In genomic region chr6:115992981-115993380, GRCm38 (mm10) we compare ENCODE assay signal across 8 mouse cellular contexts. TPM values are rescaled to one million over a fixed set of nuclear protein-coding genes. Genes with fewer than 3 reads are reported as not detected.
DNase-seq lines count a peak whose midpoint lies in the region; ATAC-seq and TF ChIP-seq lines count a peak whose summit lies in the region.

No protein-coding gene starts in this region.

- H3K4me3 ChIP-seq in heart, embryonic 13.5 days = peak overlapping the region; percentile 67
- H3K4me3 ChIP-seq in bone marrow macrophage, adult 2 months (ENCODE audit: insufficient read depth, low read length) = peak overlapping the region; percentile 94
- H3K4me3 ChIP-seq in hindbrain, embryonic 12.5 days = peak overlapping the region; percentile 53
- peak overlapping the region; percentile 55 for H3K4me3 ChIP-seq in midbrain, embryonic 13.5 days (replicated peaks)

- peaks cover 33% of the 10 kb centered on the region for H3K27me3 ChIP-seq in heart, embryonic 13.5 days (replicated peaks)
- peaks cover 66% of the 10 kb centered on the region for H3K27me3 ChIP-seq in hindbrain, embryonic 12.5 days
- peaks cover 81% of the 10 kb centered on the region for H3K27me3 ChIP-seq in midbrain, embryonic 13.5 days

- peak overlapping the region; percentile 88 for H3K27ac ChIP-seq in heart, embryonic 13.5 days (replicated peaks)
- no peak overlapping the region for H3K27ac ChIP-seq in bone marrow macrophage, adult 2 months (ENCODE audit: insufficient read depth, low read depth, low read length)
- no peak overlapping the region for H3K27ac ChIP-seq in hindbrain, embryonic 12.5 days
- no peak overlapping the region for H3K27ac ChIP-seq in midbrain, embryonic 13.5 days

- TF ChIP-seq CTCF in bone marrow macrophage, adult 2 months (IDR thresholded peaks at IDR 0.05; ENCODE audit: low read depth, low read length) = no peak

- no peak for TF ChIP-seq POLR2A in bone marrow macrophage, adult 2 months (IDR thresholded peaks at IDR 0.05; ENCODE audit: borderline replicate concordance, low read depth, low read length)

- ATAC-seq in heart, embryonic 13.5 days (ENCODE audit: extremely low read depth, insufficient number of reproducible peaks, low FRiP score, low TSS enrichment) = no peak
- no peak for ATAC-seq in hindbrain, embryonic 12.5 days (ENCODE audit: low FRiP score)
- peak; percentile 5; the same call in 1 of the 2 replicates for ATAC-seq in midbrain, embryonic 13.5 days
- ATAC-seq in activated CD4-positive, CD25-positive, alpha-beta regulatory T cell, adult 4 months = no peak

- peaks cover 79% of the 10 kb centered on the region for H3K4me1 ChIP-seq in heart, embryonic 13.5 days
- H3K4me1 ChIP-seq in bone marrow macrophage, adult 2 months (ENCODE audit: control insufficient read depth, insufficient read depth, low read length) = peaks cover 55% of the 10 kb centered on the region
- peaks cover 44% of the 10 kb centered on the region for H3K4me1 ChIP-seq in hindbrain, embryonic 12.5 days
- H3K4me1 ChIP-seq in midbrain, embryonic 13.5 days (replicated peaks) = peaks cover 31% of the 10 kb centered on the region

- 41% methylated on average over 6 of the region's 6 CpGs for WGBS in heart, embryonic 13.5 days
- WGBS in hindbrain, embryonic 12.5 days = 44% methylated on average over 6 of the region's 6 CpGs
- WGBS in midbrain, embryonic 13.5 days = 39% methylated on average over 6 of the region's 6 CpGs

- no peaks in the 10 kb centered on the region for H3K36me3 ChIP-seq in heart, embryonic 13.5 days
- no peaks in the 10 kb centered on the region for H3K36me3 ChIP-seq in hindbrain, embryonic 12.5 days
- no peaks in the 10 kb centered on the region for H3K36me3 ChIP-seq in midbrain, embryonic 13.5 days

- H3K9ac ChIP-seq in heart, embryonic 13.5 days = peak overlapping the region; percentile 86
- peak overlapping the region; percentile 53 for H3K9ac ChIP-seq in hindbrain, embryonic 12.5 days
- 0 out of 2 replicates have a peak overlapping the region, but pooled peaks have one; percentile 53 for H3K9ac ChIP-seq in midbrain, embryonic 13.5 days (replicated peaks)

- H3K9me3 ChIP-seq in heart, embryonic 13.5 days = peaks cover 10% of the 10 kb centered on the region
- H3K9me3 ChIP-seq in hindbrain, embryonic 12.5 days (replicated peaks) = no peaks in the 10 kb centered on the region
- H3K9me3 ChIP-seq in midbrain, embryonic 13.5 days = no peaks in the 10 kb centered on the region

- H3K4me2 ChIP-seq in heart, embryonic 13.5 days = peak overlapping the region; percentile 76
- peak overlapping the region; percentile 84 for H3K4me2 ChIP-seq in hindbrain, embryonic 12.5 days (replicated peaks)
- peak overlapping the region; percentile 87 for H3K4me2 ChIP-seq in midbrain, embryonic 13.5 days (replicated peaks)

- DNase-seq in heart, adult 9 months (ENCODE audit: low spot score in 2 of 2) = no peak
- DNase-seq in Muller cell, postnatal 12 days (ENCODE audit: inconsistent ontology term) = no peak
- DNase-seq in T-cell, adult 2 months (ENCODE audit: low spot score) = no peak

RNA-seq across cellular contexts. Expression of gene Plxnd1, which starts 1.8 kb away (rescaled TPM):
- polyA plus RNA-seq in heart, embryonic 13.5 days (2015; fragmentation: Nextera tagmentation; extraction: Ambion mirVana) = 39.6 and 43.5 TPM in 2 replicates
- 205 and 222 TPM in 2 replicates for polyA plus RNA-seq in bone marrow macrophage, adult 2 months (2012; ENCODE audit: insufficient read depth, insufficient read length, missing spikeins)
- 21.9 and 24.5 TPM in 2 replicates for polyA plus RNA-seq in hindbrain, embryonic 12.5 days (2016; fragmentation: Nextera tagmentation; extraction: Ambion mirVana)
- polyA plus RNA-seq in midbrain, embryonic 13.5 days (2015; fragmentation: Nextera tagmentation; extraction: Ambion mirVana) = 6.5 and 8.2 TPM in 2 replicates
- polyA plus RNA-seq in activated CD4-positive, CD25-positive, alpha-beta regulatory T cell, adult 4 months (2017; shearing (Covaris generic)) = 10 to 100 TPM; 10.6 to 10.8 TPM

RNA-seq across cellular contexts. Expression of gene H1foo, which starts 48.2 kb away (rescaled TPM):
- not detected in 2 replicates for polyA plus RNA-seq in heart, embryonic 13.5 days (2015; fragmentation: Nextera tagmentation; extraction: Ambion mirVana)
- not detected in 2 replicates for polyA plus RNA-seq in bone marrow macrophage, adult 2 months (2012; ENCODE audit: insufficient read depth, insufficient read length, missing spikeins)
- polyA plus RNA-seq in hindbrain, embryonic 12.5 days (2016; fragmentation: Nextera tagmentation; extraction: Ambion mirVana) = not detected in 2 replicates
- not detected in 2 replicates for polyA plus RNA-seq in midbrain, embryonic 13.5 days (2015; fragmentation: Nextera tagmentation; extraction: Ambion mirVana)
- polyA plus RNA-seq in activated CD4-positive, CD25-positive, alpha-beta regulatory T cell, adult 4 months (2017; shearing (Covaris generic)) = under 1 TPM in 1 of 2 experiments, not detected in 1; 0.52 TPM
